Mouse (Mus musculus) heart, postnatal 10 days (tissue): ENCODE results near the gene Gm5678. TPM values are rescaled to one million over a fixed set of nuclear protein-coding genes. Genes with fewer than 3 reads are reported as not detected.
"Not testable (repeated sequence)": the region's sequence is repeated elsewhere in the genome, so short reads cannot be mapped to it uniquely, and the experiment has no call there.

ENCODE experiments used
- DNase-seq, 2 experiments: peaks; one replicate each; pipeline ENCODE4 v3.0.0; 2021
- intact Hi-C: fragments of 180-260 bp; cut with DNase I; formaldehyde crosslinking; loops from one replicate; pipeline ENCODE4 v1.15.1; 2025
- total RNA-seq, 2 experiments: library from RNA; stranded (reverse); gene quantifications; 2 replicates each; pipeline ENCODE4 v1.2.3; 2021

The Gm5678 gene
- total RNA-seq, 2 experiments from 2014 or later: 1.4 to 1.8 TPM

- intact Hi-C loops: no loop called here
These were observed 20.2 kb upstream of the Gm5678 start for GRCm38 (mm10) chr16:93607669-93608101.

DNA sequence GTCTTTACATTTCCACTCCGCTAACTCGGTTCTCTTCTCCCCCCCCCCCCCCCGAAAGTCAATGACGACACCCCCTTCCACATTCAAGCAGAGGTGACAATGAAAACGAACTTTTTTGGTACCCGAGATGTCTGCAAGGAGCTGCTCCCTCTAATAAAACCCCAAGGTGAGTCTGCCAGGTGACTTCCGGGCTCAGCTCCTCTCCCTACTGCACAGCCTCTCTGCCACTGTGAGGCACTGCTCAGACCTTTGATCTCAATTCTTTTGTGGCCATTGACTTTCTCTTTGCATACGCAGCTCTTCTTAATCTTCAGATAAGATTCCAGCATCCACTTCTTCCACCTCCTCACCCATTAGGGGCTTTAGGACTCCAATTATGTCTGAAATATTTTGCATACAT is 19.2 kb upstream of the Gm5678 start:
- intact Hi-C loops: no loop called here
- no peak for DNase-seq

More at GRCm38 (mm10) chr16:93607669-93608101, 20.2 kb upstream of the Gm5678 start:
- peak; percentile 88 to 90 for DNase-seq

DNA sequence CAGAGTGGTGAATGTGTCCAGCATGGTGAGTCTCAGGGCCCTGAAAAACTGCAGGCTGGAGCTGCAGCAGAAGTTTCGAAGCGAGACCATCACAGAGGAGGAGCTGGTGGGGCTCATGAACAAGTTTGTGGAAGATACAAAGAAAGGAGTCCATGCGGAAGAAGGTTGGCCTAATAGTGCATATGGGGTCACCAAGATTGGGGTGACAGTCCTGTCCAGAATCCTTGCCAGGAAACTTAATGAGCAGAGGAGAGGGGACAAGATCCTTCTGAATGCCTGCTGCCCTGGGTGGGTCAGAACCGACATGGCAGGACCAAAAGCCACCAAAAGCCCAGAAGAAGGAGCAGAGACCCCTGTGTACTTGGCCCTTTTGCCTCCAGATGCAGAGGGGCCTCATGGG is 18.1 kb upstream of the Gm5678 start:
- intact Hi-C loops: no loop called here
- no peak for DNase-seq

DNA sequence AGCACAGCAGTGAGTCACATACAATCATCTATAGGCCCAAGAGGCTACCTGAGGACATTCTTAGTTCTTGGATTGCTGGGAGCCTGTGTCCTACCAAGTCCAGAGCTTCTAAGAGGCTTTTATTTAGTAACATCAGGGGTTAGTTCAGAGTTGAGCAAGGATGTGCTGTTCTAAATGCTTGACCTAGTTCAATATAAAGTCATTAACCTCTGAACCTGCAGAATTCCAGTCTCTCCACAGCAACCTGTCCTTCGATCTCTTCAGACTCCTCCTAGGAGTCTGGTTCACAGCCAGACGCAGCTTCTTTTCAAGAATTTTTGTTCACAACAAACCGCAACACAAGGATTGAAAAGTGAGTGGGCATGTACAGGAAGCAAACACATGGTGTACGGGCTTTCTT is 16.9 kb upstream of the Gm5678 start:
- intact Hi-C loops: no loop called here
- no peak for DNase-seq

GRCm38 (mm10) chr16:93615118-93615870 is 12.6 kb upstream of the Gm5678 start:
- DNase-seq: peak; percentile 61 to 69
- intact Hi-C loops: loop anchor here (5.0 kb wide), 1 partner anchor 172 kb away; no protein-coding TSS in a partner anchor

DNA sequence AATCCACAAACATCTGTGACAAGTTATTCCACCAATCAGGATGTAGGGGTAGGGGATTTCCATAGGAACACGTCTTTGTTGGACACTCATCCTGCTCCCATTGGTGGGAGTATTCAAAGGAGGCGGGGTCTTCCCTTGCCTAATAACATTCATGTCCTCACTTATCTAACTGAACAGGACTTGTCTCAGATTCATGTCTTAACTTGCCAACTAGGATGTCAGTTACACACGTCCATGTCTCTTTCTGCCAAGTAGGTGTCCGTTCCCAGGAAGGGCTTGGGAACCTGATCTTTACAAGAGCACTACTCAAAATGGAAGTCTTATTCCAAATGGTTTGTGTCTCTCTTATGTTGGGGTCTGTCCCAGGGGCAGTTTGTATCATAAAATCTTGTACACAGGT is 4.1 kb upstream of the Gm5678 start:
- DNase-seq, intact Hi-C loops: not testable (repeated sequence)

GRCm38 (mm10) chr16:93624671-93625070 is 3.2 kb upstream of the Gm5678 start:
- no peak for DNase-seq
- intact Hi-C loops: no loop called here

DNA sequence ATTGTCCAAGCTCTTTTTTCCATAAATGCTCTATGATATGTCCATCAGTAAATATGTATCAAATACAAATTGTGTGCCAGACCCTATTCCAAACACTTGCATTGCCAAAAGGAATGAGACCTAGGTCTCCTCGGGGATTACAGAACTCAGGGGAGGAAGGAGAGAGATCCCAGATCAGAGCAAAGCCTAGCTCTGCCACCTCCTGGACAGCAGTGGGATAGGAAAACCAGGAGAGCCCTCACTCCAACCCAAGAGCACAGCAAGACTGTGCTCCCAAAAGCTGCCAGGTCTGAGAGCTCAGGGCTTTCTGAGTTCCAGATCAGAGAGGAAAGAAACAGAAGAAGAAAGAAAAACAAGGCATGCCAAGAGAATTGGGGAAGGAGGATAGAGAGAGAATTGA is 1.2 kb upstream of the Gm5678 start:
- peak; percentile 11 to 31 for DNase-seq
- intact Hi-C loops: no loop called here

- intact Hi-C loops: no loop called here
These were observed 16.1 kb downstream of the Gm5678 start for GRCm38 (mm10) chr16:93644006-93644405.

GRCm38 (mm10) chr16:93648441-93649183 is 20.7 kb downstream of the Gm5678 start:
- no peak for DNase-seq
- intact Hi-C loops: no loop called here

More at GRCm38 (mm10) chr16:93644006-93644405, 16.1 kb downstream of the Gm5678 start:
- DNase-seq: no peak

- no peak for DNase-seq
- intact Hi-C loops: no loop called here
These were observed 40.1 kb downstream of the Gm5678 start for GRCm38 (mm10) chr16:93667976-93668375.

DNA sequence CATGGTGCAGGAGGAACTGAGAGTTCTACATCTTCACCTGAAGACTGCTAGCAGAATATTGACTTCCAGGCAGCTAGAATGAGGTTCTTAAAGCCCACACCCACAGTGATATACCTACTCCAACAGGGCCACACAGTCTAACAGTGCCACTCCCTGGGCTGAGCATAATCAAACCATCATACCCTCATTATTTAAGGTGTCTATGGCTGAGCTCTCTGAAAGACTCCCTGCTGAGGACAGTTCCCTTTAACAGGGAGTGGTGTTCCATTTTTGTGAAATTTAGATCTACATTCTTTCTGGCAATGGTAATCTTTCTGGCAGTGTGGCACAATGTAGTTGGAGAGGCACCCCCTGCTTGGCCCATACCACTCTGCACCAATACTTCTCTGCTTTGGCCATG is 41.6 kb downstream of the Gm5678 start:
- intact Hi-C loops: no loop called here
- no peak for DNase-seq

DNA sequence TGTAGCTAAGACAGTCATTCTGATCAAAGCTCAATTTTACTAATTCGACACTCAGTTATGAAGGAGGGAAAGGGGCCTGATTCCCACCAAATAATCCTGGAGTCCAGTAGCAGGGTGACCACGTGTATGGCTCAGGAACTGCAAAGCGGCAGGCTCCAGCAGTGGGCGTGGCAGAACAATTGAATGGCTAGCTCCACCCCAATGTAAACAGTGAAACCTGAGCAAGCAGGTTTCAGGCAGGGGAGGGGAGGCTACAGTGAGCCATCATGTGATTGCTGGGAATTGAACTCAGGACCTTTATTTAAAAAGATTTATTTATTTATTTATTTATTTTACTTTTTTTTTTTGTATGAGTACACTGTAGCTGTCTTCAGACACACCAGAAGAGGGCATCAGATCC is 42.6 kb downstream of the Gm5678 start:
- DNase-seq, intact Hi-C loops: not testable (repeated sequence)

- intact Hi-C loops: no loop called here
- no peak for DNase-seq
These were observed 43.2 kb downstream of the Gm5678 start for GRCm38 (mm10) chr16:93671064-93671463.

DNA sequence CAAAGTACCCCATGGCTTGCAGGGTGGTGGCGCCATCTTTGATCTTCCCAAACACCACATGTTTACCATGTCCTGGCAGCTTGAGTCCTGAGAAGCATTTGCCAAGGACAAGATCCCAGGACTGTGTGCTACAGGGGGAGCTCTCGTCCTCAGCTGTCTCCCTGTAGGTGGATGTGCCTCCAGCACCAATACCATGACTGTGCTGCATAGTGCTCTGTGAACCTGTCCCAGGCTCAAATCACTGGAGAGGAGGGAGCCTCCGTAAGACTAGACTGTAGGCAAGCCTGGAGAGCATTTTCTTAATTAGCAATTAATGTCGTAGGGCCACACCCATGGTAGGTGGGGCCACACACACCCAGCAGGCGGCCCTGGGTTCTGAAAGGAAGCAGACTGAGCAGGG is 48.5 kb downstream of the Gm5678 start:
- DNase-seq: no peak
- intact Hi-C loops: no loop called here

DNA sequence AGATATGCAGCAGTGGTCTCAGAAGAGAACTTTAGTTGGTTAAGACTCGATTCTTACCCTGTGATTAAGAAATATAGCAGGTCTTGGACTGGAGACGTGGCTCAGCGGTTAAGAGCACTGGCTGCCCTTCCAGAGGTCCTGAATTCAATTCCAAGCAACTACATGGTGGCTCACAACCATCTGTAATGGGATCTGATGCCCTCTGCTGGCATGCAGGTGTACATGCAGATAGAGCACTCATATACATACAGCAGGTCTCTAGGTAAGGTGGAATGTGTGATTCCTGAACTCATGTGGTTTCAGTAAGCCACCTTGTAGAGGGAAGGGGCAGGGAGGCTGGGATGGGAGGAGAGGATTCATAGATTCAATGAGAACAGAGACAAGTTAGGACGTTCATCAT is 50.3 kb downstream of the Gm5678 start:
- no peak for DNase-seq
- intact Hi-C loops: no loop called here

GRCm38 (mm10) chr16:93679165-93679564 is 51.3 kb downstream of the Gm5678 start:
- intact Hi-C loops: no loop called here
- DNase-seq: no peak

Other genes starting within 250 kb of the Gm5678 start
- gene Setd4, start 24.0 kb upstream of the Gm5678 start, total RNA-seq: 1 to 10 TPM; 1.3 to 3.4 TPM
- 10 to 100 TPM; 29.0 to 34.0 TPM for gene Cbr1, start 22.2 kb upstream of the Gm5678 start, total RNA-seq
- 1 to 10 TPM; 3.5 to 4.5 TPM for gene Cbr3, start 55.1 kb downstream of the Gm5678 start, total RNA-seq
- 10 to 100 TPM; 16.5 to 20.9 TPM for gene Dop1b, start 83.8 kb downstream of the Gm5678 start, total RNA-seq
- 10 to 100 TPM; 21.0 to 29.1 TPM for gene Morc3, start 204.0 kb downstream of the Gm5678 start, total RNA-seq